Mouse (Mus musculus) hindbrain, embryonic 14.5 days (tissue): Measurements from ENCODE around the gene Prrt1. TPM values are rescaled to one million over a fixed set of nuclear protein-coding genes. Genes with fewer than 3 reads are reported as not detected.

Experiments used
- ATAC-seq: fragments of 200-750 bp; cut with Nextera tagmentation; 2 replicates; pipeline ENCODE4 v1.8.0; 2017; ENCODE audit warnings: moderate number of reproducible peaks, mild to moderate bottlenecking, moderate TSS enrichment, moderate library complexity; ENCODE audit not compliant: low FRiP score
- DNase-seq: peaks from one replicate; pipeline ENCODE4 v3.0.0-alpha.2; 2015; ENCODE audit warnings: low spot score
- H3K27ac ChIP-seq: fragments of 300-500 bp; sonication (generic); 2 replicates; pipeline ENCODE4 v1.5.1; 2014; ENCODE audit warnings: mild to moderate bottlenecking, moderate library complexity
- H3K27me3 ChIP-seq: fragments of 300-500 bp; sonication (generic); 2 replicates; pipeline ENCODE4 v1.6.1; 2014; ENCODE audit warnings: mild to moderate bottlenecking, low read length, mixed read lengths; ENCODE audit not compliant: control insufficient read depth, insufficient read depth
- H3K36me3 ChIP-seq: fragments of 300-500 bp; sonication (generic); replicated peaks from 2 replicates; pipeline ENCODE4 v1.6.1; 2014; ENCODE audit not compliant: control insufficient read depth, insufficient read depth
- H3K4me1 ChIP-seq: fragments of 300-500 bp; sonication (generic); replicated peaks from 2 replicates; pipeline ENCODE4 v1.6.1; 2014; ENCODE audit warnings: antibody characterized with exemption, low read length, mixed read lengths; ENCODE audit not compliant: control insufficient read depth, insufficient read depth
- H3K4me2 ChIP-seq: fragments of 300-500 bp; sonication (generic); replicated peaks from 2 replicates; pipeline ENCODE4 v1.6.1; 2014; ENCODE audit warnings: mild to moderate bottlenecking, moderate library complexity
- H3K4me3 ChIP-seq: fragments of 300-500 bp; sonication (generic); replicated peaks from 2 replicates; pipeline ENCODE4 v1.5.1; 2014; ENCODE audit warnings: mild to moderate bottlenecking, low read length
- H3K9ac ChIP-seq: fragments of 300-500 bp; sonication (generic); 2 replicates; pipeline ENCODE4 v1.6.1; 2014
- H3K9me3 ChIP-seq: fragments of 300-500 bp; sonication (generic); 2 replicates; pipeline ENCODE4 v1.6.1; 2016; ENCODE audit warnings: low read length; ENCODE audit not compliant: control insufficient read depth
- WGBS: fragments of 180-500 bp; shearing (Covaris S2); extraction: QIAGEN DNeasy Blood & Tissue Kit; methylation state at CpG from one replicate; pipeline ENCODE4 v1.1.7; 2014; 5-methylcytosine and 5-hydroxymethylcytosine counted together
- polyA plus RNA-seq: library from polyadenylated mRNA; unstranded; fragments of >200 nt; fragmentation: Nextera tagmentation; extraction: Ambion mirVana; gene quantifications from 2 replicates; pipeline ENCODE4 v1.2.1, GENCODE M21; 2014

Gene Prrt1
- polyA plus RNA-seq, result 7.3 and 8.6 TPM in 2 replicates

GRCm38 (mm10) chr17:34629221-34629751 lies at the start of gene Prrt1:
TSS of gene Prrt1 (plus strand) at chr17:34629533.
- H3K27ac ChIP-seq, result peak within 1 kb of the TSS; percentile 90
- peak; percentile 56 for ATAC-seq
- H3K4me1 ChIP-seq, result peaks cover 46% of the 10 kb centered on the region

DNA sequence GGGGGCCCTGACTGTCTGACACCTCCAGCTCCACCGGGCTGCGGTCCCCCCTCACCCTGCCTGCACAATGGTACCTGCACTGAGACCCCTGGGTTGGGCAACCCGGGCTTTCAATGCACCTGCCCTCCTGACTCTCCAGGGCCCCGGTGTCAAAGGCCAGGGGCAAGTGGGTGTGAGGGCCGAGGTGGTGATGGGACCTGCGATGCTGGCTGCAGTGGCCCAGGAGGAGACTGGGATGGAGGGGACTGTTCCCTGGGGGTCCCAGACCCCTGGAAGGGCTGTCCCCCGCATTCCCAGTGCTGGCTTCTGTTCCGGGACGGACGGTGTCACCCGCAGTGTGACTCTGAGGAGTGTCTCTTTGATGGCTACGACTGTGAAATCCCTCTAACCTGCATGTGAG lies 46.8 kb upstream of the Prrt1 start:
- Histone ChIP-seq H3K4me1 (peaks cover 8% of the 10 kb centered on the region), H3K4me2 (no peak overlapping the region), H3K27ac (no peak overlapping the region), H3K27me3 (no peaks in the 10 kb centered on the region), H3K9me3 (no peaks in the 10 kb centered on the region), H3K36me3 (no peaks in the 10 kb centered on the region), H3K4me3 (no peak overlapping the region), H3K9ac (no peak overlapping the region)
- DNase-seq, result no peak
- 86% methylated on average over 12 of the region's 12 CpGs for WGBS
- ATAC-seq, result no peak

More at GRCm38 (mm10) chr17:34629221-34629751, at the start of gene Prrt1:
- Histone ChIP-seq H3K9me3 (no peaks in the 10 kb centered on the region), H3K27me3 (peaks cover 23% of the 10 kb centered on the region), H3K4me2 (peak within 1 kb of the TSS; percentile 85), H3K36me3 (peaks cover 7% of the 10 kb centered on the region; the same call in 1 of the 2 replicates), H3K4me3 (peak within 1 kb of the TSS; percentile 74), H3K9ac (peak within 1 kb of the TSS; percentile 72)
- DNase-seq, result peak; percentile 68
- WGBS, result 0% methylated on average over 16 of the region's 16 CpGs

GRCm38 (mm10) chr17:34583397-34583796 lies 45.9 kb upstream of the Prrt1 start:
- no peak for ATAC-seq
- Histone ChIP-seq H3K36me3 (no peaks in the 10 kb centered on the region), H3K9me3 (no peaks in the 10 kb centered on the region), H3K27me3 (no peaks in the 10 kb centered on the region), H3K4me1 (peaks cover 15% of the 10 kb centered on the region), H3K4me3 (no peak overlapping the region), H3K27ac (no peak overlapping the region), H3K9ac (no peak overlapping the region), H3K4me2 (no peak overlapping the region)
- WGBS, result 68% methylated on average over 7 of the region's 7 CpGs
- no peak for DNase-seq

- DNase-seq (no peak), ATAC-seq (no peak)
- Histone ChIP-seq H3K27me3 (no peaks in the 10 kb centered on the region), H3K4me1 (peaks cover 17% of the 10 kb centered on the region), H3K4me2 (no peak overlapping the region), H3K4me3 (no peak overlapping the region), H3K9ac (no peak overlapping the region), H3K36me3 (no peaks in the 10 kb centered on the region), H3K27ac (no peak overlapping the region), H3K9me3 (no peaks in the 10 kb centered on the region)
- WGBS, result 87% methylated on average over 8 of the region's 8 CpGs
Observed at GRCm38 (mm10) chr17:34583819-34584218, 45.5 kb upstream of the Prrt1 start.

- Histone ChIP-seq H3K27ac (peak overlapping the region; percentile 98), H3K27me3 (no peaks in the 10 kb centered on the region), H3K4me2 (no peak overlapping the region), H3K36me3 (no peaks in the 10 kb centered on the region), H3K4me1 (peaks cover 26% of the 10 kb centered on the region), H3K4me3 (no peak overlapping the region), H3K9ac (no peak overlapping the region), H3K9me3 (no peaks in the 10 kb centered on the region)
- 86% methylated on average over 8 of the region's 8 CpGs for WGBS
- ATAC-seq, result no peak
- DNase-seq, result no peak
Observed at GRCm38 (mm10) chr17:34585121-34585520, 44.2 kb upstream of the Prrt1 start.

GRCm38 (mm10) chr17:34585877-34586771 lies 43.2 kb upstream of the Prrt1 start:
- no peaks in the 10 kb centered on the region for H3K9me3 ChIP-seq
- peak overlapping the region; percentile 98 for H3K4me2 ChIP-seq
- ATAC-seq, result peak; percentile 7
- peak overlapping the region; percentile 95 for H3K9ac ChIP-seq
- DNase-seq, result peak; percentile 54
- H3K4me3 ChIP-seq, result peak overlapping the region; percentile 74
- no peaks in the 10 kb centered on the region for H3K27me3 ChIP-seq
- H3K27ac ChIP-seq, result peak overlapping the region; percentile 98
- WGBS, result 12% methylated on average over 32 of the region's 32 CpGs
- no peaks in the 10 kb centered on the region for H3K36me3 ChIP-seq
- H3K4me1 ChIP-seq, result peaks cover 36% of the 10 kb centered on the region

DNA sequence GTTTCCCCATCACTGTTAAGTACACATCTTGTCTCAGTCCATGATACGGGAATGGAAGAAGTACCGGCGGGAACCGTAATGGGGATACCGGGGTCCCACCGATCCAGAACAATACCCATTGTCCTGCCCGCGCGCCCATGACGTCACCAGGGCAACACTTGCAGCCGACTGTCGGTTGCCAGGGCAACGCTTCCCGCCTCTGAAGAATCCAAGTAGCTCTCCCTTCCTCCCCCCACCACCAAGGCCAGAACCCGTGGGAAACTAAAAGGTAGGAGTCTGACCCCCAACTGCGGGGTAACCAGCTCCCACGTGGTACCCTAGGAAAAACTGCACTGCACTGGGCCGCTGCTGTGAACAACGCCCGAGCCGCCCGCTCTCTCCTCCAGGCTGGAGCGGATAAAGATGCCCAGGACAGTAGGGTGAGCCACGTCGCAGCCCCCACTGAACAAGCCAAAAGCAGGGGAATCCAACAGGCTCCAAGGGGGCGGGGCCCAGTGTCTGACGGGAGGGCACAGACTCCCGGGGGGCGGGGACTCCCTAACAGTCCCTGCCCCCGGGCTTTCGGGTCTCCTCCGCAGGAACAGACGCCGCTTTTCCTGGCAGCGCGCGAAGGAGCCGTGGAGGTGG lies 42.4 kb upstream of the Prrt1 start:
- Histone ChIP-seq H3K36me3 (no peaks in the 10 kb centered on the region), H3K4me3 (peak overlapping the region; percentile 74), H3K9me3 (no peaks in the 10 kb centered on the region), H3K27me3 (no peaks in the 10 kb centered on the region), H3K27ac (peak overlapping the region; percentile 98), H3K4me2 (peak overlapping the region; percentile 98), H3K4me1 (peaks cover 43% of the 10 kb centered on the region), H3K9ac (peak overlapping the region; percentile 95)
- peak; percentile 73 for ATAC-seq
- under 1% methylated on average over 37 of the region's 38 CpGs for WGBS
- DNase-seq, result peak; percentile 87

DNA sequence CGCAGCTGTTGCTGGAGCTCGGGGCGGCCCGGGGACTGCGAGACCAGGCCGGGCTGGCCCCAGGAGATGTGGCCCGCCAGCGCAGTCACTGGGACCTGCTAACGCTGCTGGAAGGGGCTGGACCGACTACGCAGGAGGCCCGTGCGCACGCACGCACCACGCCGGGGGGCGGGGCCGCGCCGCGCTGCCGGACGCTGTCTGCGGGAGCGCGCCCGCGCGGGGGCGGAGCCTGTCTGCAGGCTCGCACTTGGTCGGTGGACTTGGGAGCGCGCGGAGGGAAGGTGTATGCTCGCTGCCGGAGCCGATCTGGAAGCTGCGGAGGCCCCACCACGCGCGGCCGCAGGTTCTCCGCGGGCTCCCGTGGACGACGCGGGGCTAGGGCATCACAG lies 41.9 kb upstream of the Prrt1 start:
- peak; percentile 83 for ATAC-seq
- peak; percentile 98 for DNase-seq
- Histone ChIP-seq H3K9me3 (no peaks in the 10 kb centered on the region), H3K27ac (peak overlapping the region; percentile 98), H3K4me2 (peak overlapping the region; percentile 98), H3K4me3 (peak overlapping the region; percentile 74), H3K36me3 (no peaks in the 10 kb centered on the region), H3K4me1 (peaks cover 43% of the 10 kb centered on the region), H3K27me3 (no peaks in the 10 kb centered on the region), H3K9ac (peak overlapping the region; percentile 95)
- 1% methylated on average over 49 of the region's 50 CpGs for WGBS

DNA sequence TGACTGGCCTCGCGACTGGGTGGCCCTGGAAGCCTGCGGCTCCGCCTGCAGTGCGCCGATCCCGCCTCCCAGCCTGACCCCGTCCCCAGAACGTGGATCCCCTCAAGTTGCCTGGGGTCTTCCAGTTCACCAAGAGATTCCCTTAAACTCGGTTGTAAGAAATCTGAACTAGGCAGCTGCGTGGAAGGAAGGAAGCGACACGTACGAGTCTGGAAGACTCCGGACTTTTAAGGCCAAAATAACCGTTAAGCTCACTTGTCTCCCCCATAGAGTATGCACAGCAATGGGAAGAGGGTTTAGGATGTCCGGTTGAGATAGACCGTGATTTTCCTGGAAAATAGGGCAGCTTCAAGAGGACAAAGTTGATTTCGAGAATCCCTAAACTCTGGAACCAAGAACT lies 41.5 kb upstream of the Prrt1 start:
- H3K36me3 ChIP-seq, result no peaks in the 10 kb centered on the region
- H3K9me3 ChIP-seq, result no peaks in the 10 kb centered on the region
- peak overlapping the region; percentile 74 for H3K4me3 ChIP-seq
- H3K9ac ChIP-seq, result peak overlapping the region; percentile 95
- DNase-seq (no peak), ATAC-seq (no peak)
- peak overlapping the region; percentile 98 for H3K27ac ChIP-seq
- WGBS, result 3% methylated on average over 19 of the region's 19 CpGs
- H3K4me2 ChIP-seq, result peak overlapping the region; percentile 98
- peaks cover 43% of the 10 kb centered on the region for H3K4me1 ChIP-seq
- no peaks in the 10 kb centered on the region for H3K27me3 ChIP-seq
